8 mouse cellular contexts compared by ENCODE assay signal in genomic region chr15:97837491-97838061, GRCm38 (mm10). TPM values are rescaled to one million over a fixed set of nuclear protein-coding genes. Genes with fewer than 3 reads are reported as not detected.
DNase-seq lines count a peak whose midpoint lies in the region; ATAC-seq and TF ChIP-seq lines count a peak whose summit lies in the region.

No protein-coding gene starts in this region.

- H3K4me2 ChIP-seq in liver, embryonic 13.5 days = no peak overlapping the region
- H3K4me2 ChIP-seq in liver, embryonic 12.5 days = no peak overlapping the region
- peak overlapping the region; percentile 22; the same call in 1 of the 2 replicates for H3K4me2 ChIP-seq in heart, postnatal 0 days (ENCODE audit: low read depth, low read length)

- no peak for ATAC-seq in liver, embryonic 13.5 days (ENCODE audit: low read depth)
- ATAC-seq in liver, embryonic 12.5 days = no peak
- ATAC-seq in heart, postnatal 0 days (ENCODE audit: insufficient read depth, low read depth) = peak; percentile 26

- H3K4me1 ChIP-seq in liver, embryonic 13.5 days (replicated peaks) = peaks cover 74% of the 10 kb centered on the region
- peaks cover 76% of the 10 kb centered on the region for H3K4me1 ChIP-seq in liver, embryonic 12.5 days
- H3K4me1 ChIP-seq in heart, postnatal 0 days (ENCODE audit: control insufficient read depth, insufficient read depth) = peaks cover 54% of the 10 kb centered on the region

- TF ChIP-seq EP300 in heart, postnatal 0 days (IDR thresholded peaks at IDR 0.05; ENCODE audit: low read depth) = no peak

- no peak for DNase-seq in liver, embryonic 13.5 days
- peak; percentile 40 for DNase-seq in adipocyte (ENCODE audit: low spot score)
- peak; percentile 51 for DNase-seq in heart, postnatal 0 days (ENCODE audit: low spot score)
- peak; percentile 68 for DNase-seq in lung, postnatal 14 days
- no peak for DNase-seq in left cerebral cortex, adult 2 months (ENCODE audit: extremely low spot score in 1 of 2, low spot score in 2 of 2)
- no peak for DNase-seq in adrenal gland, postnatal 14 days
- no peak for DNase-seq in ovary, postnatal 36 days (ENCODE audit: low spot score)

- H3K9ac ChIP-seq in liver, embryonic 13.5 days = no peak overlapping the region
- H3K9ac ChIP-seq in liver, embryonic 12.5 days = no peak overlapping the region
- H3K9ac ChIP-seq in heart, postnatal 0 days (replicated peaks; ENCODE audit: low read depth, low read length) = 0 out of 2 replicates have a peak overlapping the region, but pooled peaks have one; percentile 12

- H3K27me3 ChIP-seq in liver, embryonic 13.5 days = peaks cover 10% of the 10 kb centered on the region
- H3K27me3 ChIP-seq in liver, embryonic 12.5 days (replicated peaks) = peaks cover 15% of the 10 kb centered on the region
- no peaks in the 10 kb centered on the region for H3K27me3 ChIP-seq in heart, postnatal 0 days (ENCODE audit: control insufficient read depth, insufficient read depth, low read length)

- H3K27ac ChIP-seq in liver, embryonic 13.5 days = 0 out of 2 replicates have a peak overlapping the region, but pooled peaks have one; percentile 13
- no peak overlapping the region for H3K27ac ChIP-seq in liver, embryonic 12.5 days
- peak overlapping the region; percentile 65 for H3K27ac ChIP-seq in heart, postnatal 0 days (ENCODE audit: low read depth)
- H3K27ac ChIP-seq in left cerebral cortex, adult 2 months = no peak overlapping the region

- no peak overlapping the region for H3K4me3 ChIP-seq in liver, embryonic 13.5 days (replicated peaks)
- H3K4me3 ChIP-seq in liver, embryonic 12.5 days = no peak overlapping the region
- no peak overlapping the region for H3K4me3 ChIP-seq in heart, postnatal 0 days (ENCODE audit: low read depth, low read length)
- no peak overlapping the region for H3K4me3 ChIP-seq in left cerebral cortex, adult 2 months

- no peaks in the 10 kb centered on the region for H3K9me3 ChIP-seq in liver, embryonic 13.5 days (replicated peaks)
- no peaks in the 10 kb centered on the region for H3K9me3 ChIP-seq in liver, embryonic 12.5 days (replicated peaks)
- no peaks in the 10 kb centered on the region for H3K9me3 ChIP-seq in heart, postnatal 0 days (replicated peaks; ENCODE audit: control insufficient read depth, low read length)

- TF ChIP-seq CTCF in heart, postnatal 0 days (IDR thresholded peaks at IDR 0.05; ENCODE audit: low read depth) = no peak
- TF ChIP-seq CTCF in left cerebral cortex, adult 2 months (IDR thresholded peaks at IDR 0.05) = no peak

- intact Hi-C loops in left cerebral cortex, adult 2 months (cut with DNase I) = no loop called here

- WGBS in liver, embryonic 13.5 days (ENCODE audit: insufficient replicate concordance) = 28% methylated on average over 8 of the region's 8 CpGs
- 20% methylated on average over 8 of the region's 8 CpGs for WGBS in liver, embryonic 12.5 days (ENCODE audit: insufficient replicate concordance)
- 11% methylated on average over 8 of the region's 8 CpGs for WGBS in heart, postnatal 0 days

- no peaks in the 10 kb centered on the region for H3K36me3 ChIP-seq in liver, embryonic 13.5 days
- H3K36me3 ChIP-seq in liver, embryonic 12.5 days = no peaks in the 10 kb centered on the region
- no peaks in the 10 kb centered on the region for H3K36me3 ChIP-seq in heart, postnatal 0 days (replicated peaks; ENCODE audit: control insufficient read depth, insufficient read depth, low read length)

RNA-seq across cellular contexts. Expression of gene Hdac7, which starts 6.7 kb away (rescaled TPM):
- 8.0 and 8.3 TPM in 2 replicates for polyA plus RNA-seq in liver, embryonic 13.5 days (2015; fragmentation: Nextera tagmentation; extraction: Ambion mirVana)
- polyA plus RNA-seq in liver, embryonic 12.5 days (2016; fragmentation: Nextera tagmentation; extraction: Ambion mirVana) = 14.0 and 14.3 TPM in 2 replicates
- total RNA-seq in heart, postnatal 0 days (2014; rRNA removed; ENCODE audit: low replicate concordance) = 34.4 and 36.9 TPM in 2 replicates
- 15.6 TPM in 2 replicates for polyA plus RNA-seq in heart, postnatal 0 days (2015; fragmentation: Nextera tagmentation; extraction: Ambion mirVana)
- total RNA-seq in left cerebral cortex, adult 2 months (2021) = 10 to 100 TPM; 38.4 to 41.6 TPM
- 60.1 and 75.8 TPM in 2 replicates for total RNA-seq in adrenal gland, postnatal 14 days (2021)

RNA-seq across cellular contexts. Expression of gene Slc48a1, which starts 59.3 kb away (rescaled TPM):
- polyA plus RNA-seq in liver, embryonic 13.5 days (2015; fragmentation: Nextera tagmentation; extraction: Ambion mirVana) = 89.5 and 101 TPM in 2 replicates
- 83.8 and 88.7 TPM in 2 replicates for polyA plus RNA-seq in liver, embryonic 12.5 days (2016; fragmentation: Nextera tagmentation; extraction: Ambion mirVana)
- 56.5 and 76.1 TPM in 2 replicates for total RNA-seq in heart, postnatal 0 days (2014; rRNA removed; ENCODE audit: low replicate concordance)
- 90.9 and 92.1 TPM in 2 replicates for polyA plus RNA-seq in heart, postnatal 0 days (2015; fragmentation: Nextera tagmentation; extraction: Ambion mirVana)
- total RNA-seq in left cerebral cortex, adult 2 months (2021) = 100 to 1,000 TPM; 157 to 161 TPM
- total RNA-seq in adrenal gland, postnatal 14 days (2021) = 68.8 and 76.9 TPM in 2 replicates

Comparison
In these comparisons a context has a peak if more than half of its experiments do, and no peak if none do; other contexts are left out.
1. H3K27ac ChIP-seq: peak in liver, embryonic 13.5 days (single experiment) and heart, postnatal 0 days (single experiment); none in liver, embryonic 12.5 days (single experiment) and left cerebral cortex, adult 2 months (single experiment).
2. DNase-seq: peak in adipocyte (single experiment), heart, postnatal 0 days (single experiment) and lung, postnatal 14 days (single experiment); none in liver, embryonic 13.5 days (single experiment), left cerebral cortex, adult 2 months (0 of 2), adrenal gland, postnatal 14 days (single experiment) and ovary, postnatal 36 days (single experiment).